Mouse (Mus musculus) frontal cortex, postnatal 10 days (tissue): ENCODE measurements around the gene Zfp637.
"Not testable (repeated sequence)": the region's sequence is repeated elsewhere in the genome, so short reads cannot be mapped to it uniquely, and the experiment has no call there.

Source experiments
- DNase-seq, 2 experiments: peaks; one replicate each; pipeline ENCODE4 v3.0.0; 2022; ENCODE audit warnings: low spot score in 2 of 2, mixed read lengths in 1 of 2

Gene Zfp637

DNA sequence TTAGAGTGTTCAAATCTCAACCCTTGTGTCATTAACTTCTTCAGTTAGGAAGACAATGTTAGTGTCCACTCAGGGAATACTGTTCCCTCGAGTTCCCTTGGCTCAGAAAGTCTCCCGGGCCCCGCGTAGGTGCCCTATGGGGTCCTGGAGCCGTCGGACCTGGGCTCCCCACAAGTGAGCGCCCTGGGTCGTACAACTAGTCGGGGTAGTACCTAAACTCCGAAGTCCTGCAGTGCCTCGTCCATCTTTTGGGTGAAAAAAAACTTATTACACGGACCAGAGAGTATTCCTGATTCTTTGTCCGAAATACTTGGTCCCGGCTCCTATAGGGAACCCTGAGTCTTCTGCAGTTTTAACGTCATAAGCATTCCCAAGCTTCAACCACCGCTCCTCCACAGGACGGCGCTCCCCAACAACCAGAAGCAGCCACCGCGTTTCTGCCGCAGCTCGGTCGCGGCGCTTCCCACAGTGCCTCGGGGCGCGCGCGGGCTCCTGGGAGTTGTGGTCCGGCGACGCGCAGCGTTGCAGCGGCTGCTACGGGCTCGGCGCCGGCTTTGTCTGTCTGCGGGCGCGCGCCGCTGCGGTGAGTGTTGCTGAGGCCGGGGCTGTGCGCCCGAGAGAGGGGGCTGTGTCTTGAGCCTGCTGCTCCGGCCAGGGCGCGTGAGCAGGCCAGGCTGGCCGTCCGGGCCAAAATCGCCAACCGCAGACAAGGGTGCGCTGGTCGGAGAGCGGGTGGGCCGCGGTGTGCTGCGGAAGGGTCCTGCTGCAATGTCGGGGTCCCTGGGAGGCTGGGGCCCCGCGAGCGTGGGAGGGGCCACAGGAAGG, at the start of gene Zfp637:
Gene Zfp637, plus strand, starts transcription at position 495 of the 825 bp plus-strand sequence.
- peak; percentile 86 to 93 for DNase-seq

DNA sequence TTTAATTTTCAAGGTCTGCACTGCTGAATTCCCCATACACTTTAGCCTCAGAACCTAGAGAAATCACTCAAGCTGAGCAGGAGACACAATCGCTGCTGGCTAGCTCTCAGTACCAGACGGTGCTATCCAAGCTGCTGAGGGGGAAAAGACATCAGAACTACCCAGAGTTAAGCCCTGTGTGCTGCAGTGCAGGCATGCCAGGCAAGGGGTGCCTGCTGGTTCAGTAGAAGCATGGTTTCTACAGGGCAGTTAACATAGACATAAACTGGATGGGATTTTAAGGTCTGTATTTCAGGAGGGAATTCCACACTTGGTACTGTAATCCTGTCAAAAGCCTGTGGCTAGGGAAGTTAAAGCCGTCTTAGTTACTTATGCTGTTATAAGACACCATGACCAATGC, 45.7 kb upstream of the Zfp637 start:
- DNase-seq = no peak

DNA sequence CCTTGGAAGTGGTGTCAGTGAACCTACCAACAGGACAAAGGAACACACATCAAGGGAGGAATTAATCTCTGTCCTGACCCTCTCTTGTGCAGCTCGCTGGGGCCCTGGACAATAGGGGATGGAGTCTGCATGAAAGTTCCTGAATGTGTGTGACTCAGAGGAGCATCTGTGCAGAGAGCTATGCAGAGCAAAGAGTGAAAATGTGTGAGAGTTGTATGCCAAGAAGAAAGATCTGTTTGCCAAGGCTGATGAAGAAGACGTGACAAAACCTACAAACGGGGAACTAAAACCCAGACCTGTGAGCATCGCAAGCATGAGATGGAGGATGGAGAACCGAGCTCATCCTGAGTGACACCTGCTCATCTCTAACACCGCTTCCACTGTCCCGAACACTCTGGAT, 40.2 kb upstream of the Zfp637 start:
- no peak for DNase-seq

DNA sequence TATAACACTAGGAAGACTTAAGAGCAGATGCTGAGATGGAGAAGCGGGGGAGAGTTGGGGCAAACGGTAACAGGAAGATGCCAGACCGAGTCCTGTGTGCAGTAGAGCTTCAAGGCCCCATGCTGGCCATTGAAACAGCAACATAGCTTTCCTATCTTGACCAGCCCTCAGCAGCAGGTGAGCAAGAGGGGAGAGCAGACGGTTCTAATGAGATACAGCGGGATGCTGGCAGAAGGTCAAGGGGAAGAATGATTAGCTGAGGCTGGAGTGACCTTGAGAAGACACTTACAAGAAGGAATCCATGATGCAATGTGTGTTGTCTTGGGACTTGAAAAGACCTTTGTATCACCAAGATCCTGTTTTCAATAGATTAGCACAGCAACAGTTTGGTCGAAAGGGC, 39.2 kb upstream of the Zfp637 start:
- DNase-seq = no peak

DNA sequence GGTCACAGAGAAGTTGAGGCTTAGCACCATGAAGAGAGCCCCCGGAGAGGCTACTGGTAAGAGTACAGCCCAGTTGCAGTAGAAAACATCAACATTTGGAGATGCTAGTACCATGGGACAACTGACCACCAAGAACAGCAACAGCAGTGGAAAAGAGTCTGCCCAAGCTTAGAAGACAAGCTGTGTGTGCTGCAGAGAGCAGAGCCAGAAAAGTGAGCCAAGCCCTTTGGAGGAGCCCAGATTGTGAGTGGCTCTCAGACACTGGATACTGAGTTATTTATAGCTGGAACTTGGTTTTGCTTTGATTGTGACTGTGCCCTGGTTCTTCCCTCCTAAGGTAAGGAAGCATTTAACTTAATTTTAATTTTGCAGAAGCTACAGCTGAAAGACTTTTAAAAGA, 33.2 kb upstream of the Zfp637 start:
- DNase-seq = no peak

DNA sequence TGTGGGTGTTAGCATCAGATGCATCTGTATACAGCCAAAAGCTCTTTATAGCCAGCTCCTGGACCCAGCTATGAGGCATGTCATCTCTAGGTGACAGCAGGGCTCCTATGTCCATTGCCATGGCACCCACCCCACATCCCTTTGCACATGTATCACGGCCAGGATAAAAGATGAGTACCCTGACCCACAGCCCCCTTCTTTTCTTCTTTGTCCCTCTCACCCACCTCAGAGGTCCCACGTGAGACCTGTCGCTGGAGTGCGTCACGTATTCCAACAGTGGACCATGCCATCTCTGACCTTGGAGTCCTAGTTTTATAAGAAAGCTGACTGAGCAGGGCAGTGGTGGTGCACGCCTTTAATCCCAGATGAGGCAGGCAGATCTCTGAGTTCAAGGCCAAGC, 31.2 kb upstream of the Zfp637 start:
- DNase-seq = no peak

DNA sequence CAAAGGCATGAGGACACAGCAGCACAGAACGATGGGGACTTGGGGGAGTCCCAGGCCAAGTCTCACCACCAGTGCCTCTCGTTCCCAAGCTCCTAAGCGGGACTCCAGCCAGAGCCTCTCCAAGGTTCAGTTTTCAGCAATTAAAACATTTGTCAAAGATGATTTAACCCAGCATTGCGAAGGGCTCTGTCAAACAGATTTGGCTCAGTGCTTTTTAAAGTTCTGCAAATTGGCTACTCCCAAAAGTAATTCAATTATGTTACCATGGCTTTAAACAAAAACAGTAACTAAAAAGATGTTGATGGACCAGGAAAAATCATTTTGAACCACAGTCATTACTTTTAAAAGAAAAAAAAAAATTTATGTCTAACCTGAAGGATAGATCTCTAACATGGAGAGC, 30.3 kb upstream of the Zfp637 start:
- no peak for DNase-seq

DNA sequence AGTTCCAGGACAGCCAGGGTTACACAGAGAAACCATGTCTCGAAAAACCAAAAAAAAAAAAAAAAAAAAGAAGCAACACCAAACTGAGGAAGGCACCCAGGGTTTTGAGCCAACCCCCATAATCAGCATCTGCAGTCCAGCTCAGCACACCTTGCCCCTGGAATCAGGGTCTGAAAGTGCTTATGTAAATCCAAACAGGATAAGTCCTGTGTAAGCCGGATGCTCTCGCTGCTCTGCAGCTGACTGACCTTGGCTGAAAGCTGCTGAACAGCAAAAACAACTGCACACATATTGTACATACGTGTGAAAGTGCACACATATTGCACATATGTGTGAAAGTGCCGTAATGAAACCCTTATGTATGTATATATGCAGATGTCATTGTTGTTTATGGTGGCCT, 29.7 kb upstream of the Zfp637 start:
- no peak for DNase-seq

DNA sequence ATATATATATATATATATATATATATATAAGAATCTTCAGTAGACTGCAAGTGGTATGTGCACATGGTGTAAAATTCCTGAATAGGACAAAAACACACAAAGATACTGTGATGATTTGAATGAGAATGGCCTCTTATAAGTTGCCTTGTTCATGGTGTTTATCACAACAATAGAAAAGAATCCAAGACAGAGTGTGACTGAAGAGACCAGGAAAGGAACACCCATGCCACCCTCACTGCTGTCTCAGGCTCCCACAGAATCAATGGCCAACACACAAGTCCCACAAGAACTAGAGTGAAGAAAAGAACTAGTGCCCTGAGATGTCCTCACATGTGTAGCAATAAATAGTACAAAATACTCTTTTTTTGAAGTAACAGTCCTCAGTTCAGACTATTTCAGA, 26.3 kb upstream of the Zfp637 start:
- DNase-seq = no peak

DNA sequence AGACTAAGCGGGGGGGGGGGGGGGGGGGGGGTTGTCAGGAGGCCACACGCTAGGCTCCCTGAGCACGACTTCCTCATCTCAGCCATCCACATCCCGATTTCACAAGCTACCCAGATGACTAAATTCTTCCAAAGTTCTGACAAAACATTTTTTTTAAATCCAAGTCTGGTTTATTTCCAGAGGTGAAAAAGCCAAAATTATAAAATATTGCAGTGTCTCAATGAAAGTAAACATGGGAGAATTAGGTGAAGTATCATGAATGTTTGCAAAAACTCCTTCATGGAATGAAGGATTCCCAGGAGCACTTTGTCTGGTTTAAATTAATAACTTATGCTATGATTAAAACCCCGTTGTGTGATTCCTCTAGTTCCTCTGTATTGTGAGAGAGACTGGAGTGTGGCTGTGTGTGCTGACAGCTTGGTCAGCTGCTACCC, 23.9 kb upstream of the Zfp637 start:
- no peak for DNase-seq

DNA sequence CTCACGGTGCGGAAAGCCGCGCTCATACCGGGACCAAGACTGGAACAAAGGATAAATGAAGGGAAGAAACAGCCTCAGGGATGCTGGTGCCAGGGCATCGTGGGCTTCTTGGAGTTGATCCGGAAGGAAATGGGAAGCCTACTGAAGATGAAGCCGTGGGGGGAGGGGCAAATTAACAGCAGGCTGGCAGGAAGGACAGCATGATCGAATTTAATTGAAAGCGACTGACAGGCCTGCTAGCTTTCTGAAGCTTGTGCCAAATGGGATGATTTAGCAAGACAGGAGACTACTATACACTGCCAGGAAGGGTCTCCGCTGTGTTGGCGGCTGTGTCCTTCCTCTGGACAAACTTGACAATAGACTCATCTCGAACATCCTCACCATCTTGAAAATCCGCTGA, 20.7 kb upstream of the Zfp637 start:
- DNase-seq = no peak

DNA sequence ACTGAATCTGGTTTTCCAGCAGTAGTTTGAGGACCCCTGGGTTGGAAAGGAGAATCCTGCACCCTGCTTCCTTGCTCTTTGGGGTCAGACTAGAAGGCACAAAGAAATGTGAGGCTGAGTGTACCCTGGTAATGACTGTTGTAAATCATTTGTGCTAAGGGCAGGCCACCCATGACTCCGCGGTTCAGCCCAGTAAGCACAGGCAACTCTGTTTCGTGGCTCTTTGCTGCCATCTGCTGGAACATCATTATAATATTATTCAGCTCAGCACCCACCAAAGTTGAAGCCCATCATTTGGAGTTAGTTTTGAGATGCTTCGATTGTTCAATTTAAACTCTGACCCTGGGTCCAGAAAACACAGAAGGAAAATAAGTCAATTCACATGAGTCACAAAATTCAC, 15.6 kb upstream of the Zfp637 start:
- DNase-seq = peak in 1 of 2 experiments; percentile 55

DNA sequence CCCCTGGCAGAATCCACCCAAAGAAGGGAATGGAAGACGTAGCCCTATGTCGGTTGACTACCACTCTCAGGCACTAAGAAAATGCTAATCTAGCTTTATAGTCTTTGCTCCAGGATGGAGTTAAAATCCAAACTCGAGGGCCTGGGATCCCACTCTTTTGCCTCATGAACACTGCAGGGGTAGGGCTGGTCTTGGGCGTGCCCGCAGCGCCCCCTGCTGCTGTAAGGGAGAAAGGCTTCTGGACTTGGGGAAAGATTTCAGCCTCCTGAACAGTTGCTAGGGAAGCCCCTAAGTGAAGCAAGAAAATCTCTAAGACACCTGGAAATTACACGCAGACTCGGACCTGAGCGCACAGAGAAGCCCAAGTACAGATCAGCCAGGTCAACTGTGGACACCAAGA, 12.7 kb upstream of the Zfp637 start:
- DNase-seq = peak in 1 of 2 experiments; percentile 61

DNA sequence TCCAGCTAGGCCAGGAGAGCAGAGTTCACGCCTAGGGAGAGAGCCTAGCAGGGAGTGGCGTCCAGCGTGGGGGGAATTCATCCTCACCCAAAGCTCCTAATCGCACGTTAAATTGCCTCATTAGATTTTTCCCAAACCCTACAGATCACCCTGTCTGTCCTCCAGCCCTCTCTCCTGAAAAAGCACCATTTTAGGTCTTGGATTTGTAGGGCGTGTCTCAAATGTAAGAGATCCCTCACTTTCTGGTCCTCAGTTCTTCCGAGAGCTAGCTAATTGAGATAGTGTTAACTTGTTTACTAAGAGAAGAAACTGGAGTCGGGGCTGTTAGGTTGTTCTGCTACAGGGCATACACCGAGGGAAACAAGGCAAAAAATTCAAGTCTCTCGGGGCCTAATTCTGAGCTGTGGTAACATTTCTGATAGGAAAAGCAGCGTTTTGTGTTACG, 553 bp downstream of the Zfp637 start:
- no peak for DNase-seq

DNA sequence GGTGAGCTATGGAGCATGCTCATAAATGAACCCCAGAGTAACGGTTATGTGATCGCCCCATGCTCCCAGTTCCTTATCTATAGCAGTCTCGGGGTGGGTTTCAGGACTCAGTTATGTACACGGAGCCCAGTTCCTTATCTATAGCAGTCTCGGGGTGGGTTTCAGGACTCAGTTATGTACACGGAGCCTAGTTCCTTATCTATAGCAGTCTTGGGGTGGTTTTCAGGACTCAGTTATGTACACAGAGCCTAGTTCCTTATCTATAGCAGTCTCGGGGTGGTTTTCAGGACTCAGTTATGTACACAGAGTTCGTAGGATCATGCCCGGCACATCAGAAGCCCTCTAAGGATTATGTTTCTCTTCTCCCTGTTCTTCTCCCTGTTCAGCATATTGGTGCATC, 3.6 kb downstream of the Zfp637 start:
- DNase-seq = no peak

DNA sequence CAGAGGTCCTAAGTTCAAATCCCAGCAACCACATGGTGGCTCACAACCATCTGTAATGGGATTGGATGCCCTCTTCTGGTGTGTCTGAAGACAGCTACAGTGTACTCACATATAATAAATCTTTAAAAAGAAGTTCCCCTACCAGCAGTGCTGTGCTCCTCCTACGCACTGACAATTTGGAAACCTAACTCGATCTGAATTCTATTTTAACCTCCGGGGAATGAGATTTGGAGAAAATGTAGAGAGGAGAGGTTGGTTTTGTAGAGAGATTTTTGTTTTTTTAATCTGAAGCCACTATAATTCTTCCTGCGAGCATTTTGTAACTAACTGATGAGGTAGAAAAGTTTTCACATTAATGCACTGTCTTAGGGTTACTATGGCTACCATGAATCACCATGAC, 5.7 kb downstream of the Zfp637 start:
- not testable (repeated sequence) for DNase-seq

DNA sequence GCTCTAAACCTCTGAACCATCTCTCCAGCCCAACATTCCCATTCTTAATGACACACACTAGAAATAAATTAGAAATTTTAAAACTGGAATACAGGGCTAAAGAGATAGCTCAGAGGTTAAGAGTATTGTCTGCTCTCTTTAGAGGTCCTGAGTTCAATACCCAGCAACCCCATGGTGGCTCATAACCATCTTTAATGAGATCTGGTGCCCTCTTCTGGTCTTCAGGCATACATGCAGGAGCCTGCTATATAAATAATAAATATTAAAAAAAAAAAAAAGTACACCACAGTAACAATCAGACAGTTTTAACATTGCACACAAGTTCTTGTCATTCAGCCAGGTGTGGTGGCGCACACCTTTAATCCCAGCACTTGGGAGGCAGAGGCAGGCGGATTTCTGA, 6.8 kb downstream of the Zfp637 start:
- no peak for DNase-seq

DNA sequence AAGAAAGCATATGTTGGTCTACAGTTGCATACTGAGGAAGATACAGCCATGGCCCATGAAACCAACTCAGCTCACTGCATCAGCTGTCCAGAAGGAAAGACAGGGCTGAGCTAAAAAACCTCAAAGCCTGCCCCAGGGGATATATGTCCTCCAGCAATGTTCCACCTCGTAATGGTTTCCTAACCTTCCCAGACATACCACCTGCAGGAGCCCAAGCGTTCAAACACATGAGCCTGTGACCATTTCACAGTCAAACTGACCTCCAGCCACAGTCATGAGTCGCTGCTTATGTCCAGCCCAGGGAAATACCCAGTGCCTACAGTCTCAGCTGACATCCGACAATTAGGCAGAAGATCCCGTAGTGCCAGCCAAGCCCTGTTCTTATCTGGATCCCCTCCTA, 7.6 kb downstream of the Zfp637 start:
- DNase-seq = no peak

DNA sequence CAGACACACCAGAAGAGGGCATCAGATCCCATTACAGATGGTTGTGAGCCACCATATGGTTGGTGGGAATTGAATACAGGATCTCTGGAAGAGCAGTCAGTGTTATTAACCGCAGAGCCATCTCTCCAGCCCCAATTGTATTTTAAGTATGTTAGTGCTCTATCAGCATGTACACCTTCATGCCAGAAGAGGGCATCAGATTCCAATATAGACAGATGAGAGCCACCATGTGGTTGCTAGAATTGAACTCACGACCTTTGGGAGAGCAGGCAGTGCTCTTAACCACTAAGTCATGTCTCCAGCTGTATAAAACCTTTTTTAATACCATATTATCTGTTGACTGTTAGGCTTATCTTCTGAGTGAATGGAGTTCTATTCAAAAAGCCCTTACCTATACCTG, 10.8 kb downstream of the Zfp637 start:
- DNase-seq = no peak

DNA sequence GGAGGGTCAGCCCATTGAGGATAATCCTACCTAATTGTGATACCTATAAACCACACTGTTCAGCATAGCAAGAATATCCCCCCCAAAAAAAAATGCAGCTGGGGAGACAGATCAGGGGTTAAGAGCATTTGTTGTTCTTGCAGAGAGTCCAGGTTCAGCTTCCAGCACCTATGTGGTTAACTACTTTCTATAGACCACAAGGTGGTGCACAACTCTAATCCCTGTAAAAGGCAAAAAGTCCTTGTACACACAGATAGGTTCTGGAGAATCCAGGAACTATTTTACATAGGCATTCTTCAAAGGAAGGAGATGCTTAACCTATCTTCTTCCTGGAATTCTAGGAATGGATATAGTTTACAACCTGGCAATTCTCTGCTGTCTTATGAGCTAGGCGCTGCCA, 17.0 kb downstream of the Zfp637 start:
- DNase-seq = no peak

DNA sequence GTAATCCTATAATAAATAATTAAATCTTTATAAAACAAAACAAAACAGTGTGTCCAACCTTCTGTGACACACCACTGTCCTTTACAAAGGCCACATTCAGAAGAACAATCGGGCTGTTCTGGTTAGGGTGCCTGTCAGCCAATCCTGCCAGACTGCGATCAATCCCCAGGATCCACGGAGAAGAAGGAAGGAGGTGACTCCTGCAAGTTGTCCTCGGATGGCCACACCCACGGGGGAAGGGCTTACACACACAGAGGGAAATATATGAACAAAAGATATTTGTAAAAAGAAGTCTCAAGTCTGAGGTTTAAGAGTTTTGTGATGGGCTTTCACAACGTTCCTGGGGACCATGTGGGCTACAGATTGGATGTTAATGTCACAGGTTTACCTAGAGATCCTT, 20.9 kb downstream of the Zfp637 start, which contains the start of gene Zfp239:
Gene Zfp239, plus strand, starts transcription at position 253 of the 400 bp plus-strand sequence.
- DNase-seq = no peak

DNA sequence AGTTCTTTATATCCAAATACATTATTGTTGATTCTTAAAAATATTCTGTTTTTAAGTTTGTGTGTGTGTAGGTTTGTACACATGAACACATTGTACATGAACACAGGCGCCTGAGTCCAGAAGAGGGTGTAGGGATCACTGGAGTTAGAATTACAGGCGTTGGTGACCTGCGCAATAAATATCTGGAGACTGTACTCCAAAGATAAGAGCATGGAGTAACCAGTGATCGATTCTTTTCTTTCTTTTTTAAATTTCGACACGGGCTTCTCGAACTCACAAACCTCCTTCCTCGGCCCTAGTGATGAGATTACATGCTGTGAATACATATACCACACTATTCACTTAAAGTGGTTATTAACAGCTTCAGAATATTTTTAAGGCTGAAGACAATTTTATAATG, 21.5 kb downstream of the Zfp637 start:
- DNase-seq = no peak

DNA sequence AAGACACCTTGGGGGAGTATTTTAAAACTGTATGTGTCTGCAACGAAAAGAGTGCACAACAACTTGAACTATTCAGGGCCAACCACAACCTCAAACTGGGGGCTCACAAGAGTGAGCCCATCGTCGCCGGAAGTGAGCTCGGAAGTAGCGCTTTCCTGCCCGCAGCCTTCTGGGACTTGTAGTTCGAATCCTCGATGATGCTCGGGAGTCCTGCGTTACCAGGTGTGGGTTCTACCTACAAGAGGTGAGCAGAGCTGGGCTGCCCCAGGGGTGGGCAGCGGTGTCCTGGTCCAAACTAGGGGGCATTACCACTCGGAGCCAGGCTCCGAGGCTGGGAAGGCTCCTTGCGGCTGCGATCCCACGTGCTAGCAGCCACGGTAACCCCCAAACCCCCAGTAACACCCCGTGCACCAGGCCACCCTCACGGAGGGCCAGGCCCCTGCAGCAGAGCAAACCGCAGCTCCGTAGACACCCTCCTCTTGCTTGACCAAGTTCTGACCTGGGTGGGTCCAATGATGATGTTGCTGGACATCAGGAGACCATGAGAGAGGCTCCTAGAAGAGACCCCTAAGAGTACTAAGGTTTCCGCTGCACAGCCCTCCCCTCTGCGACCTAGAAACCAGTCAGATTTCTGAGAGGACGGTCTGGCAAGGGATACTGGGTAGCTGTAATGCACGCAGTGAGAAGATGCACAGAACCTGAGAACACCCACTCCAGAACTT, 22.1 kb downstream of the Zfp637 start:
- peak; percentile 42 to 67 for DNase-seq
